Mouse (Mus musculus) left cerebral cortex, postnatal 25 days (tissue): ENCODE data around the gene Myo3a. TPM values are rescaled to one million over a fixed set of nuclear protein-coding genes. Genes with fewer than 3 reads are reported as not detected.

Experiments
- microRNA-seq, 2 experiments: library from miRNA; unstranded; fragments of <30 nt; microRNA quantifications; one replicate each; pipeline ENCODE4 v1.2.0; 2022
- total RNA-seq, 2 experiments: library from RNA; stranded (reverse); gene quantifications; 2 replicates each; pipeline ENCODE4 v1.2.3; 2021

Myo3a gene
- total RNA-seq, 2 experiments from 2014 or later: 0.34 to 0.96 TPM

Small RNA genes lying within 50 kb of the gene (microRNA-seq; reads per million reads assigned to microRNA genes)
- gene Gm23636 (0 reads per million in 2 experiments), gene Mir3967 (0 reads per million in 2 experiments)
